In the genomic region with DNA sequence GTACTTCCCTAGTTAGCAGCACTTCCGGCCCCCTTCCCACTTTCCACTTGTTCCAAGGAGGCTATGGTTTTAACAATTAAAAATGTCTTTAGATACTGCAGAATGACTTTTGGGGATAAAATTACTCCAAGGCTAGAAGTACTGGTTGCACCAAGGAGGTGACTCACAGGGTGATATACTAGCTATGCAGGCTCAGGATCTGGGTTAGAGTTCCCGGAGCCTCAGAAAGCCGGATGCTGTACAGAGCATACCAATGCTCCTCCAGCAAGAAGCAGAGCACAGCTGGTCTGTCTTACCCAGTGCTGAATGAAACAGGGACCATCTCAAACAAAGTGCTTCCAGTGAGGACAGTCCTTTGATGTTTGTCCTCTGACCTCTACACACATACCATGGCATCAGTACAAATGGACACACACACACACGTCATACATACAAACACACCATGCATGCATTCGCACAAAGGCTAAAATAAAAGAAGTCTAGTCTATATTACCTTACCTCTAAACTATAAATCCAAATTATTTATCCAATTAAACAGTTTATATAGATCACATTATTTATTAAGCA, we compare ENCODE assay signal across 22 mouse cellular contexts.
"Had no signal": no experiment of that assay in that cellular context is flagged by ENCODE, and none has a peak within 500 bp of the region (broad histone marks: within the 10 kb centered on the region; RNA-seq: fewer than 3 reads in every experiment).

No protein-coding gene starts in this region.

- H3K4me2 ChIP-seq: limb, embryonic 13.5 days; lung, embryonic 15.5 days; midbrain, embryonic 13.5 days; neural tube, embryonic 13.5 days had no signal

- DNase-seq: kidney, adult 18-20 months; kidney, adult 9 months; kidney, postnatal 25 days; layer of hippocampus, adult 9-11 months; lung, adult 18-20 months; lung, postnatal 10 days; lung, postnatal 36 days; right cerebral cortex, postnatal 4 days; thymus, adult 18-20 months; thymus, postnatal 36 days had no signal

- H3K36me3 ChIP-seq: limb, embryonic 10.5 days; limb, embryonic 13.5 days; lung, embryonic 15.5 days; midbrain, embryonic 10.5 days; midbrain, embryonic 13.5 days; neural tube, embryonic 13.5 days had no signal

- H3K27ac ChIP-seq: kidney, postnatal 0 days; layer of hippocampus, adult 2 months; limb, embryonic 10.5 days; limb, embryonic 13.5 days; lung, embryonic 15.5 days; midbrain, embryonic 10.5 days; midbrain, embryonic 13.5 days; neural tube, embryonic 13.5 days had no signal

- ATAC-seq: intestine, embryonic 16.5 days; midbrain, embryonic 13.5 days; midbrain, embryonic 16.5 days had no signal

- H3K4me1 ChIP-seq: limb, embryonic 10.5 days; limb, embryonic 13.5 days; megakaryocyte, embryonic 14.5 days; midbrain, embryonic 13.5 days; neural tube, embryonic 13.5 days had no signal

- H3K4me3 ChIP-seq: layer of hippocampus, adult 2 months; limb, embryonic 10.5 days; limb, embryonic 13.5 days; lung, embryonic 15.5 days; megakaryocyte, embryonic 14.5 days; midbrain, embryonic 10.5 days; midbrain, embryonic 13.5 days; myocyte; neural tube, embryonic 13.5 days had no signal

- H3K27me3 ChIP-seq: limb, embryonic 13.5 days; lung, embryonic 15.5 days; megakaryocyte, embryonic 14.5 days; midbrain, embryonic 13.5 days; neural tube, embryonic 13.5 days had no signal

- H3K9me3 ChIP-seq: limb, embryonic 10.5 days; limb, embryonic 13.5 days; lung, embryonic 15.5 days; midbrain, embryonic 10.5 days; midbrain, embryonic 13.5 days; neural tube, embryonic 13.5 days had no signal

- H3K9ac ChIP-seq: limb, embryonic 13.5 days; lung, embryonic 15.5 days; midbrain, embryonic 13.5 days; neural tube, embryonic 13.5 days had no signal
